Mouse (Mus musculus) liver, postnatal 0 days (tissue): ENCODE measurements at regions not wholly inside any gene's neighbourhood (a gene's known extent, or its start where the extent isn't known, plus 50 kb on each side); places are given as distances from the start of the nearest gene placed in this dataset.

Experiments
- CTCF ChIP-seq: sonication (generic); IDR thresholded peaks from 2 replicates; pipeline ENCODE4 v1.5.1; 2016; ENCODE audit warnings: antibody characterized with exemption, low read depth
- EP300 ChIP-seq: IDR thresholded peaks from 2 replicates; pipeline ENCODE4 v1.6.1; 2016; ENCODE audit warnings: antibody characterized with exemption, low read depth, mild to moderate bottlenecking

- TF ChIP-seq CTCF: no peak
- TF ChIP-seq EP300: no peak
Measured at GRCm38 (mm10) chr5:41540789-41541188, 167.2 kb downstream of the Rab28 start.
